Mouse (Mus musculus) liver, embryonic 16.5 days (tissue): ENCODE data around the gene Top2a. TPM values are rescaled to one million over a fixed set of nuclear protein-coding genes. Genes with fewer than 3 reads are reported as not detected.
A peak's percentile ranks its signal among the peaks of the same experiment; 100 is the strongest.

Source experiments
- ATAC-seq: fragments of 200-750 bp; cut with Nextera tagmentation; 2 replicates; pipeline ENCODE4 v1.8.0; 2017; ENCODE audit warnings: low read depth, mild to moderate bottlenecking, moderate number of reproducible peaks, moderate library complexity
- H3K27ac ChIP-seq: fragments of 300-500 bp; sonication (generic); 2 replicates; pipeline ENCODE4 v1.5.1; 2014; ENCODE audit warnings: mild to moderate bottlenecking, low read length
- H3K27me3 ChIP-seq: fragments of 300-500 bp; sonication (generic); 2 replicates; pipeline ENCODE4 v1.6.1; 2014; ENCODE audit warnings: low read depth, low read length, mixed read lengths; ENCODE audit not compliant: control insufficient read depth, insufficient read depth
- H3K36me3 ChIP-seq: fragments of 300-500 bp; sonication (generic); 2 replicates; pipeline ENCODE4 v1.6.1; 2014; ENCODE audit warnings: mild to moderate bottlenecking; ENCODE audit not compliant: control insufficient read depth, insufficient read depth
- H3K4me1 ChIP-seq: fragments of 300-500 bp; sonication (generic); 2 replicates; pipeline ENCODE4 v1.6.1; 2014; ENCODE audit warnings: low read depth, low read length, mixed read lengths; ENCODE audit not compliant: control insufficient read depth
- H3K4me2 ChIP-seq: fragments of 300-500 bp; sonication (generic); 2 replicates; pipeline ENCODE4 v1.6.1; 2014; ENCODE audit warnings: low read depth, low read length, mixed read lengths
- H3K4me3 ChIP-seq: fragments of 300-500 bp; sonication (generic); 2 replicates; pipeline ENCODE4 v1.5.1; 2014; ENCODE audit warnings: low read depth, mild to moderate bottlenecking, low read length
- H3K9ac ChIP-seq: fragments of 300-500 bp; sonication (generic); 2 replicates; pipeline ENCODE4 v1.6.1; 2014; ENCODE audit warnings: low read depth, low read length
- H3K9me3 ChIP-seq: fragments of 300-500 bp; sonication (generic); replicated peaks from 2 replicates; pipeline ENCODE4 v1.6.1; 2016; ENCODE audit warnings: low read length; ENCODE audit not compliant: control insufficient read depth
- WGBS: fragments of 180-500 bp; shearing (Covaris S2); extraction: QIAGEN DNeasy Blood & Tissue Kit; methylation state at CpG from one replicate; pipeline ENCODE4 v1.1.7; 2014; ENCODE audit not compliant: insufficient replicate concordance; 5-methylcytosine and 5-hydroxymethylcytosine counted together
- polyA plus RNA-seq: library from polyadenylated mRNA; unstranded; fragments of >200 nt; fragmentation: Nextera tagmentation; extraction: Ambion mirVana; gene quantifications from 2 replicates; pipeline ENCODE4 v1.2.1, GENCODE M21; 2015

Gene Top2a
- polyA plus RNA-seq, 1 experiment from 2014 or later = 189 TPM

DNA sequence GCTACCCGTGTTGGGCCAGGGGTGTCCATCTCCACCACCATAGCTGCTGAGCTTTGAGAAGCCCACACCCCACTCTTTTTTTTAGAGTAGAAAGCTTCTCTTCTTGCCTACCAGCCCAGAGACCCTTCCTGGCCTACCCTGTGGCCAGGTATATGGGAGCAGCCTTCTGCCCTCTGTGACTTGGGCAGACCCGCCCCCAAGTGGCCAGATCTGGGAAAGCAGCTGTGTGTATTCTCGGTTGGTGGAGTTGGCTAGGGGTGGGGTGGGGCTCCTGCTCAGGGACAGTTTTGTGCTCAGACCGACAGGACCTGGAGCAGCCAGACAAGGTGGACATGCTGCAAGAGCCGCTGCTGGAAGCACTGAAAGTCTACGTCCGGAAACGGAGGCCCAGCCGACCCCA, 51.8 kb downstream of the Top2a start:
- Histone ChIP-seq H3K36me3 (0 out of 2 replicates have a peak, but pooled peaks cover 2% of the 10 kb centered on the region), H3K4me3 (no peak overlapping the region), H3K9me3 (no peaks in the 10 kb centered on the region), H3K4me2 (no peak overlapping the region), H3K9ac (no peak overlapping the region), H3K27ac (no peak overlapping the region), H3K4me1 (peaks cover 2% of the 10 kb centered on the region), H3K27me3 (peaks cover 8% of the 10 kb centered on the region)
- peak; percentile 30; the same call in 1 of the 2 replicates for ATAC-seq
- 42% methylated on average over 9 of the region's 9 CpGs for WGBS

DNA sequence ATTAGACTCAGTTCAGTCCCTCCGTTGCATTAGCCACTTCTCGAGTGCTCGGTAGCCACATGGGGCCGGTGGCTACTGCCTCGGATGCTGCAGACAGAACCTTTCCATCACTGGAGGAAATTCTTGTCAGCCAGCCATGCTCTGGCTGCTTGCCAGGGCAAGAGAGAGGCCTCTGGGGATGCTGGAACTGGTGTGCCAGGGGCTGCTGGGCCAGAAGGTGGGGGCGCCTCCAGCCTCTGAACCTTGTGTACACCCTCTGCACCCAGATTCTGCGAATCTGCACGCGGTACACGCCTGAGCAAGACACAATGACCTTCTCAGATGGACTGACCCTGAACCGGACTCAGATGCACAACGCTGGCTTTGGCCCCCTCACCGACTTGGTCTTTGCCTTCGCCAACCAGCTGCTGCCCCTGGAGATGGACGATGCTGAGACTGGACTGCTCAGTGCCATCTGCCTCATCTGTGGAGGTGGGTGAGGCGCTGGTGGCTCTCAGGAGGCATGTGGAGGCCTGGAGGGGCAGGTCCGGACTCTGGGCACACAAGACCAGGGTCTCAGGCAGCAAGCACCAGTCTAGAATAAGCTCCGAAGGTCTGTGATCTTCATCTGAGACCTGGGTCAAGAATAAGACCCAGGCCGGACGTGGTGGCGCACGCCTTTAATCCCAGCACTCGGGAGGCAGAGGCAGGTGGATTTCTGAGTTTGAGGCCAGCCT, 52.5 kb downstream of the Top2a start:
- no peak overlapping the region for H3K4me3 ChIP-seq
- no peak overlapping the region for H3K4me2 ChIP-seq
- H3K9ac ChIP-seq = no peak overlapping the region
- 0 out of 2 replicates have a peak, but pooled peaks cover 2% of the 10 kb centered on the region for H3K36me3 ChIP-seq
- no peak overlapping the region for H3K27ac ChIP-seq
- no peaks in the 10 kb centered on the region for H3K9me3 ChIP-seq
- no peak for ATAC-seq
- WGBS = 73% methylated on average over 23 of the region's 23 CpGs
- peaks cover 2% of the 10 kb centered on the region for H3K4me1 ChIP-seq
- H3K27me3 ChIP-seq = peaks cover 8% of the 10 kb centered on the region

DNA sequence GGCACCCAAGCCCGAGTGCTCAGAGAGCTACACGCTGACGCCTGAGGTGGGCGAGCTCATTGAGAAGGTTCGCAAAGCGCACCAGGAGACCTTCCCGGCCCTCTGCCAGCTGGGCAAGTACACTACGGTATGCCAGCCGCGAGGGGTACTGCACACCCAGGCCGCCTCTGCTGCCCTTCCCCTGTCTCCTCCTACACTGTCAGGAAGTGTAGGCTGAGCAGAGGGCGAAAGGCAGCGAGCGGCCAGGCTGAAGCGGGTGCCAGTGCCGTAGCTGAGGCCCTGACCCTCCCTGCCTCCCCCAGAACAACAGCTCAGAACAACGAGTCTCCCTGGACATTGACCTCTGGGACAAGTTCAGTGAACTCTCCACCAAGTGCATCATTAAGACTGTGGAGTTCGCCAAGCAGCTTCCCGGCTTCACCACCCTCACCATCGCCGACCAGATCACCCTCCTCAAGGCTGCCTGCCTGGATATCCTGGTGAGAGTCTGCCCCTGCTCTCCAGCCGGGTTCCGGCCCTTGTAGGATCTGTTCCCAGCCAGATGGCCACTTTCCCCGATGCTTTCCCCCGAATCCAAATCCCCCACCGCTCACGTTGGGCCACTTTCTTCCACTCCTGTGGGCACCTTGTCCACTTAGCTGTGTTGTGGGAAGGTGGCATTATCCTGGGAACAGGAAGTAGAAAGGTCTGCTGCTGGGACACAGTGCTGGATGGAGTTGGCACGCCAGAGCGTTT, 53.6 kb downstream of the Top2a start:
- 0 out of 2 replicates have a peak, but pooled peaks cover 2% of the 10 kb centered on the region for H3K36me3 ChIP-seq
- H3K27ac ChIP-seq = no peak overlapping the region
- 75% methylated on average over 29 of the region's 29 CpGs for WGBS
- no peak overlapping the region for H3K4me2 ChIP-seq
- peaks cover 5% of the 10 kb centered on the region for H3K4me1 ChIP-seq
- H3K4me3 ChIP-seq = no peak overlapping the region
- H3K9me3 ChIP-seq = no peaks in the 10 kb centered on the region
- no peak overlapping the region for H3K9ac ChIP-seq
- ATAC-seq = no peak
- peaks cover 10% of the 10 kb centered on the region for H3K27me3 ChIP-seq

DNA sequence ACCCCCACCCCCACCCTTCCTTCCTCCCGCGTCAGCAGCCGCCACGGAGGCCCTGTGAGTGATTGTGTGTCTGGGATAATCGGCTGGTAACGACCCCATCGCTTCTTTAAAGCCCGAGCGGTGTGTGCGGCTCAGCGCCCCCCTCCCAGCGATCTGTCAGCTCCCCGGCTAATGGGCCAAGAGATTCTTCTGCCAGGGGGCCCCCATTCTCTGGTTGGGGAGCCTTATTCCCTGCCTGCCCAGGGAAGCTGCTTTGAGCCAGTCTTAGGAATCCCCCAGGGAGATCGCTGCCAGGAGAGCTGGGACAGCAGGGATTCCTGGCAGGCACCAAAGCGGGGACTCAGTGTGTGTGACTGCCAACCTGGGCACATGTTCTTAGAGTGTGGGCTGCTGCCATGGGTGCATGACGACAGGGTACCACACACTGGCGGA, 54.5 kb downstream of the Top2a start:
- Histone ChIP-seq H3K27me3 (peaks cover 18% of the 10 kb centered on the region), H3K27ac (no peak overlapping the region), H3K9me3 (no peaks in the 10 kb centered on the region), H3K4me3 (no peak overlapping the region), H3K4me1 (peaks cover 13% of the 10 kb centered on the region), H3K36me3 (0 out of 2 replicates have a peak, but pooled peaks cover 2% of the 10 kb centered on the region), H3K4me2 (no peak overlapping the region), H3K9ac (no peak overlapping the region)
- ATAC-seq = no peak
- 28% methylated on average over 16 of the region's 17 CpGs for WGBS

DNA sequence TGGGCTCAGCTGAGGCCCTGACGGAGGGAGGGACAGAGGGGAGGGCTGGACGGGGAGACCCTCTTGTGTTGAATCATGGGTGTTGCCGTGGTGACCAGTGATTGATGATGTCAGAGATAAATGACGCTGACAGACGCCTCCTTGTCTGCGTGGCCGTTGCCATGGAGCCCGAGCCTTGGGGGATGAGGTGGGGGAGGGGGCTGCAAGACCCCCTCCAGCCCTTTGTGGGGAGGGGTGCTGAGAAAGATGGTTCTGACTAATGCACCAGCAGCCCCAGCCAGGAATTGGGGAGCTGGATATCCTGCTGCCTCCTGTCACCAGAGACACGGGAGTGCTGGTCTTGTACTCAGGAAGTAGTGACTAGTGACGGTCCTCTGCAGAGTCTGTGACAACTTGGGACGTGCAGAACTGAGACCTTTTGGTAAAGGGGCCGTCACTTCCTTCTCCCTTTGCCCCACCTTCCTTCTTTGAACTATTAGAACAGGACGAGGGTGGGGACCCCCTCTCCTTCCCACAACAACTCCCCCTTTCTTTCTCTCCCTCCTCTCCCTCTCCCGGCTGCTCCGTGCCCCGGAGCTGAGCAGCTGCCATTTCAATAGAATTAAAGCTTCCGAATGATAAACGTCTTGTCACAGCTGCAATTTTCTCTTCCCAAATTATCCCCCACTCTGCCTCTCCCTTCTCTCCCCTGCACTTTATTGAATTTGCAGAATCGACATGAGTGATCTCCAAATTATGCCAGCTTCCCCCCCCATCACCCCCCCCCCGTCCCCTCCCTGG, 55.1 kb downstream of the Top2a start:
- H3K4me1 ChIP-seq = peaks cover 19% of the 10 kb centered on the region
- no peaks in the 10 kb centered on the region for H3K9me3 ChIP-seq
- 11% methylated on average over 20 of the region's 20 CpGs for WGBS
- H3K9ac ChIP-seq = no peak overlapping the region
- peaks cover 24% of the 10 kb centered on the region for H3K27me3 ChIP-seq
- ATAC-seq = no peak
- H3K4me2 ChIP-seq = no peak overlapping the region
- H3K36me3 ChIP-seq = 0 out of 2 replicates have a peak, but pooled peaks cover 2% of the 10 kb centered on the region
- no peak overlapping the region for H3K4me3 ChIP-seq
- H3K27ac ChIP-seq = no peak overlapping the region

DNA sequence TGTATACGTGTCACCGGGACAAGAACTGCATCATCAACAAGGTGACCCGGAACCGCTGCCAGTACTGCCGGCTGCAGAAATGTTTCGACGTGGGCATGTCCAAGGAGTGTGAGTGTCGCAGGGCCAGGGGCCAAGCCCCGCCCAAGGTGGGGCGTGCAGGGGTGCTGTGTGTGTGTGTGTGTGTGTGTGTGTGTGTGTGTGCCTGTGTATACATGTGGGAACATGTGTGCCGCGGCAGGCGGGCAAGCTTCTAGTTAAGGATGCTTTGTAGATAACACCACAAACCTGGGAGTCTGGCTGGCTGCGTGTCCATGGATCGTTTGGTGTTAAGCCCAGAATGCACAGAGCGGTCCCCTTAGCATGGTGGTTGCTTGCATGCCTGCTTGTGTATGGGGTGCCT, 55.9 kb downstream of the Top2a start:
- WGBS = 76% methylated on average over 16 of the region's 16 CpGs
- no peak overlapping the region for H3K4me2 ChIP-seq

DNA sequence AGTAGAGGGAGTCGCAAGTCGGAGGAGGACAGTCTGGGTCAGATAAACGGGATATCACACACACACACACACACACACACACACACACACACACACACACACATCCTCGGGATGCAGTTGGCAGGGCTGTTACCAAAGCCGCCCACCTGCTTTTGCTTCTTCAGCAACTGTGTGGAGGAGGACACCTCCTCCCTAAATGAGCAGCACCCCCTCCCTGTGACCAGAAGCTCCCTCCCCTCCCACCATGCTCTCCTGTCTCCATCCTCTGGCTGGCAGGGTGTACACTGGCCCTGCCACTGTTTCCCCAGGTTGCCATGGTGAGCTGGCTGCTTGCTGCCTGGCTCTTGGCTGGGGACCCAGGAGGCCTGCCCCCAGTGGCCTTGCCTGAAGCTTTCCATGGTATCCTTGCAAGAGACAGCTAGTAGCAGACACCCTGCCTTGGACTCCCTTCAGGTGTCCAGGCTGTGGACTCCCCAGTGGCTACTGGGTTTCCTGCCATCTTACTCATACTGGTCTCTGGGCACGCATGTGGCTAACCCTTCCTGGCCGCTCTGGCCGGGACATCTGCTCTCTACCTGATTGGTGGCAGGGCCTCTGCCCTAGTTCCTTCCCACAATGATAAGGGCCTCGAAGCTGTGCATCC, 57.4 kb downstream of the Top2a start:
- WGBS = 29% methylated on average over 9 of the region's 9 CpGs
- H3K9ac ChIP-seq = no peak overlapping the region
- H3K27me3 ChIP-seq = peaks cover 47% of the 10 kb centered on the region
- H3K36me3 ChIP-seq = no peaks in the 10 kb centered on the region
- H3K9me3 ChIP-seq = no peaks in the 10 kb centered on the region
- H3K4me2 ChIP-seq = no peak overlapping the region
- no peak overlapping the region for H3K27ac ChIP-seq
- no peak for ATAC-seq
- H3K4me1 ChIP-seq = peaks cover 40% of the 10 kb centered on the region
- H3K4me3 ChIP-seq = no peak overlapping the region

More for the DNA sequence above, 55.9 kb downstream of the Top2a start:
- H3K4me1 ChIP-seq = peaks cover 28% of the 10 kb centered on the region
- no peak overlapping the region for H3K27ac ChIP-seq
- H3K4me3 ChIP-seq = no peak overlapping the region
- 0 out of 2 replicates have a peak, but pooled peaks cover 2% of the 10 kb centered on the region for H3K36me3 ChIP-seq
- H3K27me3 ChIP-seq = peaks cover 33% of the 10 kb centered on the region
- no peaks in the 10 kb centered on the region for H3K9me3 ChIP-seq
- H3K9ac ChIP-seq = no peak overlapping the region
- no peak for ATAC-seq

DNA sequence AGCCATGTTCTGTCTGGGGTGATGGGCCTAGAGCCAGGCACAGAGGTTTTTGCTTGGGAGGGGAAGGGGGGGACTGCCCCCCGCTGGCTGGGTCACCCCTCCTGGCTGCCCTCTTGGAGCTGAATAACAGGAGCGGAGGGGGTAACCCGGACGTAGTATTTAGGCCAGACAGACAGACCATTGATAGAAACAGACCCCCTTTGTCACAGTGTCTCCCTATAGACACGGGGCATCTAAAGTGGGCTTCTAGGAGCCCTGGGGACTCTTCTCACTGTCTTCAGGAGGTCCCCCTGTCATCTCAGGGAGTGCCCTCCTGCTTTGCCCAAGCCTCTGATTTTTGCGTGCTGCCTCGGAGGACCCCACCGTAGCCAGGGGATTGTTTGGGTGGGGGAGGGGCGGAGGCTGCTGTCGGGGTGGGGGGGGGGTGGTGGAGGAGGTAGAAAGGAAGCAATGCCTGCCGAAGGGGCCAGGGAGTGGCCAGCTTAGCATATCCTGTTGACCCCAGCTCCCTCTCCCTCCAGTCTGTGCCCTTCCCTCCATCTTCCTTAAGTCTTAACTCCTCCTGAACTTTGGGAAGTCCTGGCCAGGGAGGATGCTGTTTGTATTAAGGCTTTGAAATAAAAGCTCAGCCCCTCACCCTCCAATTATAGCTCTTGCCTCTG, 58.4 kb downstream of the Top2a start:
- H3K9me3 ChIP-seq = no peaks in the 10 kb centered on the region
- no peak overlapping the region for H3K9ac ChIP-seq
- 35% methylated on average over 11 of the region's 11 CpGs for WGBS
- H3K4me3 ChIP-seq = no peak overlapping the region
- peaks cover 58% of the 10 kb centered on the region for H3K27me3 ChIP-seq
- H3K4me2 ChIP-seq = no peak overlapping the region
- H3K27ac ChIP-seq = no peak overlapping the region
- no peaks in the 10 kb centered on the region for H3K36me3 ChIP-seq
- no peak for ATAC-seq
- peaks cover 45% of the 10 kb centered on the region for H3K4me1 ChIP-seq
